Mouse (Mus musculus) CD4-positive, CD25-positive, alpha-beta regulatory T cell, adult 2 months (primary cell): Measurements from ENCODE around the gene Gm20517.

Source experiments
- DNase-seq: peaks from one replicate; pipeline ENCODE4 v3.0.0-alpha.2; 2012; ENCODE audit warnings: low read depth, low spot score

The Gm20517 gene

GRCm38 (mm10) chr17:47678238-47678637 is 66.8 kb downstream of the Gm20517 start:
- no peak for DNase-seq

GRCm38 (mm10) chr17:47678702-47679101 is 67.3 kb downstream of the Gm20517 start:
- DNase-seq = no peak

GRCm38 (mm10) chr17:47682836-47683235 is 71.4 kb downstream of the Gm20517 start:
- peak; percentile 24 for DNase-seq

GRCm38 (mm10) chr17:47687409-47688343 is 76.3 kb downstream of the Gm20517 start:
- DNase-seq = peak; percentile 98

- DNase-seq = no peak
Measured at GRCm38 (mm10) chr17:47688344-47688607, 76.9 kb downstream of the Gm20517 start, which contains the start of gene Tomm6. TSS of gene Tomm6 (minus strand) at chr17:47688386.

GRCm38 (mm10) chr17:47688608-47689575 is 77.5 kb downstream of the Gm20517 start, which contains the start of gene Frs3:
TSS of gene Frs3 (plus strand) at chr17:47689030.
- DNase-seq = peak; percentile 66

GRCm38 (mm10) chr17:47689894-47690293 is 78.5 kb downstream of the Gm20517 start:
- DNase-seq = no peak

- DNase-seq = no peak
Measured at GRCm38 (mm10) chr17:47691650-47692049, 80.3 kb downstream of the Gm20517 start.

GRCm38 (mm10) chr17:47693671-47694441 is 82.5 kb downstream of the Gm20517 start:
- no peak for DNase-seq

GRCm38 (mm10) chr17:47694442-47694502 is 82.9 kb downstream of the Gm20517 start, which contains the start of gene Gm21981:
TSS of gene Gm21981 (minus strand) at chr17:47694455.
- no peak for DNase-seq

GRCm38 (mm10) chr17:47694503-47695336 is 83.3 kb downstream of the Gm20517 start, which contains the start of gene Prickle4:
TSS of gene Prickle4 (minus strand) at chr17:47694736.
- DNase-seq = peak; percentile 97

- DNase-seq = no peak
Measured at GRCm38 (mm10) chr17:47695337-47695710, 83.9 kb downstream of the Gm20517 start.

- no peak for DNase-seq
Measured at GRCm38 (mm10) chr17:47698156-47698555, 86.8 kb downstream of the Gm20517 start.

- DNase-seq = no peak
Measured at GRCm38 (mm10) chr17:47699055-47699454, 87.7 kb downstream of the Gm20517 start.

- no peak for DNase-seq
Measured at GRCm38 (mm10) chr17:47701793-47702192, 90.4 kb downstream of the Gm20517 start.

GRCm38 (mm10) chr17:47702548-47703345 is 91.4 kb downstream of the Gm20517 start:
- no peak for DNase-seq

GRCm38 (mm10) chr17:47703556-47703955 is 92.2 kb downstream of the Gm20517 start:
- no peak for DNase-seq

GRCm38 (mm10) chr17:47704692-47705091 is 93.3 kb downstream of the Gm20517 start:
- no peak for DNase-seq

GRCm38 (mm10) chr17:47706196-47706595 is 94.8 kb downstream of the Gm20517 start:
- no peak for DNase-seq

- DNase-seq = no peak
Measured at GRCm38 (mm10) chr17:47707961-47708360, 96.6 kb downstream of the Gm20517 start.
